Mouse (Mus musculus): ENCODE results near the gene Zfp282.

DNA sequence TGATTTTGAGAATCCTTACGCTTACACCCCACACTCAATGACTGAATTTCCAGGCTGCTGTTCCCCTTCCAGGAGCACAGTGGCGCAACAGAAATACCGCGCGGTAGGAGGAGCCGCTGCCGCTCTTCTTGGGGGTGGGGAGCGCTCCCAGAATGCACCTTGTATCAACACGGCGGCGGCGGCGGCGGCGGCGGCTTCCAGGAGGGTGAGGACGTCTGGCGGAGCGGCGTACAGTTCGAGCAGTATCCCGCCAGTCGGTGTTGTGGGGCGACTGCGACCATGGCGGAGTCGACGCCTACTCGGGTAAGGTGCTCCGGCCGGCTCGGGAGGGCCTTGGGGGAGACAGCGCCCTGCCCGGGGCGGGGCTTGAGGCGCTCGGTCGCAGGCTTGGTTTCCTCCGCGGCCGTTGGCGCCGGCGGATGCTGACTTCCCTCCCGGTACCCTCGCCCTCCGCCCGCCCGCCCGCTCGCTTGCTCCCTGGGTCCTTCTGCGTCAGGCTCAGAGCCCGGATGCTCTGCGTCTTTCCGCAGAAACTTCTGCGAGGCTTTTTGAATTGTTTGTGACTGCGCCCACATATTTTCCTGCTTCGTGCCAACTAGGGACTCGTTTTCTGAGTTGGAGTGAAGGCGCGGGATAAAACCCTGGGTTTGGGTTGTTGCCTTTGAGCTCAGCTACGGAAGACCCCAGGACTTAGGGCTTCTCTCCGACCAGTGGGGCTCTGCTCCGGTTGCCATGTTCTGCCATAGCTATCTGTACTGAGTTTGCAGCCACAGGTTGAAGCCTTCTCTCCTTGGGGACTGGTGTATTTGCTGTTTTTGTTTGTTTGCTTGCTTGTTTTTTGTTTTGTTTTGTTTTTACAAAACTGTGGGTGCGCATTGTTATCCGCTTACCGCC lies 43.7 kb downstream of the Zfp282 start, which contains the start of gene Zfp212:
- TF ChIP-seq CTCF (conservative IDR thresholded peaks at IDR 0.05; ENCODE audit: low read length) (no peak), NANOG (IDR thresholded peaks at IDR 0.05; ENCODE audit: borderline replicate concordance, low read length) (no peak), POU5F1 (IDR thresholded peaks at IDR 0.05; ENCODE audit: borderline replicate concordance, low read length) (no peak)

Measured in E14TG2a.4 (cell line).